Mouse (Mus musculus) testis, adult 2 months (tissue): ENCODE measurements around the gene Actg2. TPM values are rescaled to one million over a fixed set of nuclear protein-coding genes. Genes with fewer than 3 reads are reported as not detected.

ENCODE experiments used
- H3K27ac ChIP-seq: fragments of 200-500 bp; 2 replicates; pipeline ENCODE4 v1.5.1; 2012; ENCODE audit warnings: low read depth, low read length; ENCODE audit not compliant: control insufficient read depth, insufficient read depth
- H3K27me3 ChIP-seq: fragments of 200-500 bp; 2 replicates; pipeline ENCODE4 v1.6.1; 2012; ENCODE audit warnings: mild to moderate bottlenecking, low read length, moderate library complexity; ENCODE audit not compliant: control insufficient read depth, insufficient read depth
- H3K36me3 ChIP-seq: fragments of 200-500 bp; 2 replicates; pipeline ENCODE4 v1.6.1; 2012; ENCODE audit warnings: mild to moderate bottlenecking, low read length; ENCODE audit not compliant: control insufficient read depth, insufficient read depth
- H3K4me1 ChIP-seq: fragments of 200-500 bp; 2 replicates; pipeline ENCODE4 v1.6.1; 2012; ENCODE audit warnings: low read length; ENCODE audit not compliant: control insufficient read depth, insufficient read depth
- H3K4me3 ChIP-seq: fragments of 200-500 bp; 2 replicates; pipeline ENCODE4 v1.5.1; 2012; ENCODE audit warnings: low read depth, mild to moderate bottlenecking, low read length, moderate library complexity, mixed read lengths; ENCODE audit not compliant: control insufficient read depth
- CTCF ChIP-seq: fragments of 200-500 bp; IDR thresholded peaks from 2 replicates; pipeline ENCODE4 v1.5.1; 2012; ENCODE audit warnings: low read depth, mild to moderate bottlenecking, inconsistent platforms, low read length, moderate library complexity; ENCODE audit not compliant: control insufficient read depth, insufficient read depth, insufficient replicate concordance
- POLR2A ChIP-seq: fragments of 200-500 bp; IDR thresholded peaks from 2 replicates; pipeline ENCODE4 v1.6.1; 2012; ENCODE audit warnings: low read depth, mild to moderate bottlenecking, inconsistent platforms, low read length, moderate library complexity; ENCODE audit not compliant: control insufficient read depth
- polyA plus RNA-seq: library from polyadenylated mRNA; depleted of rRNA; stranded (reverse); fragments of >200 nt; gene quantifications from 2 replicates; pipeline ENCODE4 v1.2.3, GENCODE M21; 2012

Actg2 gene
- polyA plus RNA-seq, 1 experiment, result 505 TPM

DNA sequence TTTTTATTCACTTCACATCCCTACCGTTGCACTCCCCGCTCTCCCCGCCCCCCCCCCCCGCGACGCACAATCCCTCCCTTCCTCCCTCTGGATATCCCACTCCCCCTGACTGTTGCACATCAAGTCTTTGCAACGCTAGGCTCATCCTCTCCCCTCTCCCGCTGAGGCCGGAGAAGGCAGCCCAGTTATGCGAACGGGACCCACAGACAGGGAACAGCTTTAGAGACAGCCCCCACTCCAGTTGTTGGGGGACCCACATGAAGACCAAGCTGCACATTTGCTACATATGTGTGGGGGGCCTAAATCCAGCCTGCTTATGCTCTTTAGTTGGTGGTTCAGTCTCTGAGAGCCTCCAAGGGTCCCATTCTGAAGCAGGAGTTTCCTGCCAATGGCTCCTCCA lies 36.6 kb upstream of the Actg2 start, which contains the start of gene Stambp:
Gene Stambp (minus strand): TSS at position 59 of the 400 bp plus-strand sequence.
- Histone ChIP-seq H3K27ac (peak within 1 kb of the TSS; percentile 63), H3K4me1 (peaks cover 4% of the 10 kb centered on the region), H3K4me3 (peak within 1 kb of the TSS; percentile 93), H3K27me3 (no peaks in the 10 kb centered on the region), H3K36me3 (peaks cover under 1% of the 10 kb centered on the region)
- TF ChIP-seq CTCF (no peak), POLR2A (no peak)

DNA sequence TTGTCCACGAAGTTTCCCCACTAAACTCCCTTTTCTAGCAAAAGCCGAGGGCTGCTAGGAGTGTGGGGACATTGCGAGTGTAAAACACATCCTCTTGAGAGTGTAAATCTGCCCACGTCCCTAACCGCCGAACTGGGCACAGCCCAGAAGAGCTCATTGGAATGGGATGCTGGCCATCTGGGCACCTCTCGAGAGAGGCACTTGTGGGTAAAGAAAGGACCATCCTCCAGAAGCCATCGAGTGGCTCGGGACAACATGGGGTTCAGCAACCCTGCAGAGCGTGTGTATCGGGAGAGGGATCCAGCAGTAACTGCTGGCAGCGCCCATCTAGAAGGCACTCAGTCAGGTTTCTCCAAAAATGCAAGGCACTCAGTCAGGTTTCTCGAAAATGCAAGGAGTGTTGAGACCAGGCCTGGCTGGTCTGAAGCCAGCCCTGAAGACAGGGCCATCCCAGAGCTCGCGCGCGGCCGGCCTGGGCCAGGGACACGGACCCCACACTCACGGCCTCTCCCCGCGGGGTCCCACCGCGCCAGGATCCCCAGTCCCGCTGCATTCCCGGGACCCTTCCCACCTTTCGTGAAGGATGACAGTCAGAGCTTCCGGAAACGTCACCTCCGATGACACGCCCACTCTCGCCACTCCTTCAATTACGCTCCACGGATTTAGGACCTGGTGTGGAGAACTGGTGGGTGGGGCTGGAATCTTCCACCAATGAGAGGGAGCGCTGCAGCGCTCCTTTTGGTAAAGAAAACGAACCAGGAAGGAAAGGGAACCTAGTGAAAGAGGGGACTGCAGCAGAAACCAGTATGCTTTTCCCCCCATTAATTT lies 36.0 kb upstream of the Actg2 start:
- Histone ChIP-seq H3K27me3 (no peaks in the 10 kb centered on the region), H3K36me3 (no peaks in the 10 kb centered on the region; the same call in 1 of the 2 replicates), H3K4me3 (peak overlapping the region; percentile 89), H3K4me1 (peaks cover 4% of the 10 kb centered on the region), H3K27ac (peak overlapping the region; percentile 39)
- peak; percentile 51 for TF ChIP-seq POLR2A
- no peak for TF ChIP-seq CTCF

DNA sequence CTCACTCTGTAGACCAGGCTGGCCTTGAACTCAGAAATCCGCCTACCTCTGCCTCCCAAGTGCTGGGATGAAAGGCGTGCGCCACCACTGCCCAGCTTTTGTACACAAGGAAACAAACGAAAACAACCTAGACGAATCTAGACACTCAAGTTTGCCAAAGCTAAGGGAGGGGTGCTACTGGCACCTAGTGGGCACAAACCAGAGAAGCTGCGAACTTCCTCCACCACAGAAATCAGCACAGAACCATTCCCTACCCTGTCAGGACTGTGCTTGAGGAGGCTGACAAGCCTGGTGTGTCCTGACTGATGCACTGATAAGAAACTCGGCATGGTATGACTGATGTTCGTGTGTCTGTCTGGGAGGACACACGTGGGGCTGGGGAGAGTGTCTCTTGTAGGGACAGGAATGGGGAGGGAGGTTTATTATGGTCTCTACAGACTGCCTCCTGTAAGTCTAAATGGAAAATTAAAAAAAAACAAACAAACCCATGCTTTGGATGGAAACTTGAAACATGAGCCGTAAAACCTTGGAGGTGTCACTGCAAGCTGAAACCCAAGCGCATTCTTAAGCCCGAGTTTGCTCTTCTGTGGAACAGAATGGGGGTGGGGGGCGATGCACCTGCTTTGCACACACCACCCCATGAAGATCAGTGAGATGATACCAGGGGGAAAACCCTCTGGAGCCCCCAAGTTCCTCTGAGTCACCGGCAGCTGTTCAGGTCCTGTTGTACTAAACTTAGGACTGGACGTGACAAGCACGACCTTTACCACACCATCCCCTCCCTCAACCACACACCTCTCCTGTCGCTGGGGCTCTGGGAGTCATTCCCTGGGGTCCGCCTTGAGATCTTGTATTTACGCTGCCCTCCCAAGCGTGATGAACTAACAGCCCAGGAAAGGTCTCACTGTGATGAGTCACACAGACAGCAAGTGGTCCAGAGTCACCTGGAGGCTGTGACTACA lies 33.1 kb upstream of the Actg2 start:
- H3K36me3 ChIP-seq, result no peaks in the 10 kb centered on the region
- no peak overlapping the region for H3K4me3 ChIP-seq
- H3K27me3 ChIP-seq, result no peaks in the 10 kb centered on the region
- H3K4me1 ChIP-seq, result peaks cover 4% of the 10 kb centered on the region
- H3K27ac ChIP-seq, result no peak overlapping the region
- no peak for TF ChIP-seq POLR2A
- TF ChIP-seq CTCF, result peak; percentile 13; the same call in 1 of the 2 replicates

DNA sequence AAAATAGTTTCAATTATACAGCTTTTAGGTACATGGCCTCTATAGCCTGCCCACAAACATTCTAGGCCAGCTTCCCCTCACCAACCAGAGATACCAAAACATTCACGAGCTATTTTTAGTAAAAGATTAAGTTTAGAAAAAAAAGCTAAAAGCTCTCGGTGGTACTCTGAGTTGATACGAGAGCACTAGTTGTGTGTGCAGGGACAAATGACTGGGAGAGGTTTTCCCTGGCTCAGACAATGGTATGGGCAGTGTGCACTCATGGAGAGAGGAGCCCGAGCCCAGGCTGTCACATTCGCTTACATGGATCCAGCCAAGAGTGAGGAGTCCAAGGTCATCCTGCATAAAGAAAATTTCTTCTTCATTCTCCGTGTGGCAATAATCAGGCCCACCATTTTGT lies 19.9 kb upstream of the Actg2 start:
- TF ChIP-seq POLR2A, result no peak
- TF ChIP-seq CTCF, result no peak
- no peak overlapping the region for H3K4me3 ChIP-seq
- no peaks in the 10 kb centered on the region for H3K27me3 ChIP-seq
- no peak overlapping the region for H3K27ac ChIP-seq
- no peaks in the 10 kb centered on the region for H3K4me1 ChIP-seq
- H3K36me3 ChIP-seq, result peaks cover 2% of the 10 kb centered on the region; the same call in 1 of the 2 replicates

DNA sequence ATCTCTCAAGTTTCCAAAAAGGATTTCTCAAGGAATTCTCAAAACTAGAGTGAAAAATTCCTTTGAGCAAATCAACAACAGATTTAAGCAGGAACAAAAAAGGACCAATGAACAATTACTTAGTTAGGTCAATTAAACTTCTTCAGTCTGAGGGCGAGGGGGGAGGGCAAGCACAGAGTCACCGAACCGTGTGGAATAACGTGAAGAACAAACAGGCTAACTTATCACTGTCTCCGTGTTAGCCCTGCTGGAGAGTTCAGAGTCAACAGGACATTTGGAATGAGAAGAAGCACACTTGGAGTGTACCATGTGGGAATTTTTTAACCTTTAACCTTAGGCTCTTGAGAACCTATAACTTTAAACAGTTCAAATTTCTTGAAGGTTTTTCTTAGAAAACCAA lies 12.3 kb upstream of the Actg2 start:
- H3K4me3 ChIP-seq, result no peak overlapping the region
- no peak overlapping the region for H3K27ac ChIP-seq
- H3K27me3 ChIP-seq, result no peaks in the 10 kb centered on the region
- no peaks in the 10 kb centered on the region for H3K4me1 ChIP-seq
- no peaks in the 10 kb centered on the region; the same call in 1 of the 2 replicates for H3K36me3 ChIP-seq
- TF ChIP-seq CTCF (no peak), POLR2A (no peak)

DNA sequence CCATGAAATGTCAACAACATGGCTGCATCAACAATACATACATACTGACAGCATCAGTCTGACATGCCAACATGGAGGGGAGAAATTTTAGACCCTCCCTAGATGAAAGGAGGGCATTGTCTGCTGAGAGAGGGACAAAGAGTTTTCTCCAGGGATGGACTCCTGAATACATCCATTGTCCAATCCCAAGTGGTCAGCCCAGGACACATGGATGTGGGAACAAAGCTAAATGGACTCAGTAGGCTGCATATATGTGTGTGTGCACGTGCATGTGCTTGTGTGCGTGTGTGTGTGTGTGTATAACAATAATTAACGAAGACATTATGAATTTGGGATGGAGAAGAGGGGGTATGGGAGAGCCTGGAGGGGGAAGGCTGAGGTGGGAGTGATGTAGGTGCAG lies 9.7 kb upstream of the Actg2 start:
- Histone ChIP-seq H3K4me3 (no peak overlapping the region), H3K27me3 (no peaks in the 10 kb centered on the region), H3K4me1 (no peaks in the 10 kb centered on the region), H3K36me3 (no peaks in the 10 kb centered on the region), H3K27ac (no peak overlapping the region)
- TF ChIP-seq POLR2A (no peak), CTCF (no peak)
